Mouse (Mus musculus): ENCODE results near the gene Nckap5. TPM values are rescaled to one million over a fixed set of nuclear protein-coding genes. Genes with fewer than 3 reads are reported as not detected.
A peak's percentile ranks its signal among the peaks of the same experiment; 100 is the strongest.

The Nckap5 gene
- polyA plus RNA-seq, 1 experiment from 2014 or later = 16.6 TPM

DNA sequence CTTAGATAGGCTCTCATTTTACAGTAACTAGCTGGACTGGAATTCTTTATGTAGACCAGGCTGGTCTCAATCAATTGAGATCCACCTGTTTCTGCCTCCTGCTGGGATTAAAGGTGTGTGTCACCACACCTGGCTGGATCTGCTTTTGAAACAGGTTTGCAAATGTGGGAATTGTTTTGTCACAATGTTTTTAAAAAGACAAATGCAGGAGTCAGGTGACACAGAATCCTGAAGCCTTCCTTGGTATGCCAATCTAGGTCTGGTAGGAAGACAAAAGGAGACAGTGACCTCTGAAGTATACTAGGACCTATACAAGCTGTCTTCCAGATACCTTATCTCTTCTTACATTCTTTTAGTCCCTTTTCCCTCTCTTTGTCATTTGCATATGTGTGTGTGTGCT is 680.6 kb downstream of the Nckap5 start:
- ATAC-seq (no peak), DNase-seq (ENCODE audit: low spot score) (no peak)
- H3K9ac ChIP-seq (ENCODE audit: low read length) = no peak overlapping the region
- no peak overlapping the region for H3K27ac ChIP-seq (ENCODE audit: low read depth, low read length)
- no peak overlapping the region for H3K4me2 ChIP-seq (ENCODE audit: low read length)
- H3K4me1 ChIP-seq (ENCODE audit: control insufficient read depth, insufficient read depth, low read length) = no peaks in the 10 kb centered on the region
- H3K4me3 ChIP-seq (ENCODE audit: low read depth, low read length) = no peak overlapping the region
- no peaks in the 10 kb centered on the region for H3K36me3 ChIP-seq (ENCODE audit: control insufficient read depth, insufficient read depth, low read length)
- H3K27me3 ChIP-seq (replicated peaks; ENCODE audit: control insufficient read depth, insufficient read depth, low read length) = no peaks in the 10 kb centered on the region
- H3K9me3 ChIP-seq (replicated peaks; ENCODE audit: control insufficient read depth, low read length) = no peaks in the 10 kb centered on the region

DNA sequence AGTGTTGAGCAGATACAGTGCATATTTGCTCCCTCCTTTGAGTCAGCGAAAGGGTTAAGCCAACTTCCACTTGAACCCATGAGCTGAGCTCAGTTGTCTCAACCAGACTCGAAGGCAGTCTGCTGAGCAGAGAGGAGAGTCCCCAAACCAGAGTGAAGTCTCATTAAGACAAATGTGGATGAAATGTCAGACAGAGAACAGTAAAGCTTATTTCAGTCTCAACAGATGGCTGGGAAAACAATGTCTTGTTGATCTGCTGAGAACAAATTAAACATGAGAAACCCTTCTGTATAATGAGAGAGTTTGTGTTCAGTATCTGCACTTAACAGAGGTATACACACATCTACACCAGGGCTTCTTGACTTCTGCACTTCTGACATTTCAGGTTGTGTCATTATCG is 694.9 kb downstream of the Nckap5 start:
- no peak for DNase-seq (ENCODE audit: low spot score)
- no peak for ATAC-seq
- no peaks in the 10 kb centered on the region for H3K4me1 ChIP-seq (ENCODE audit: control insufficient read depth, insufficient read depth, low read length)
- no peak overlapping the region for H3K9ac ChIP-seq (ENCODE audit: low read length)
- no peaks in the 10 kb centered on the region for H3K36me3 ChIP-seq (ENCODE audit: control insufficient read depth, insufficient read depth, low read length)
- H3K27me3 ChIP-seq (replicated peaks; ENCODE audit: control insufficient read depth, insufficient read depth, low read length) = no peaks in the 10 kb centered on the region
- no peak overlapping the region for H3K27ac ChIP-seq (ENCODE audit: low read depth, low read length)
- H3K4me2 ChIP-seq (ENCODE audit: low read length) = no peak overlapping the region
- H3K4me3 ChIP-seq (ENCODE audit: low read depth, low read length) = no peak overlapping the region
- WGBS = 89% methylated on average over 3 of the region's 3 CpGs
- no peaks in the 10 kb centered on the region for H3K9me3 ChIP-seq (replicated peaks; ENCODE audit: control insufficient read depth, low read length)

GRCm38 (mm10) chr1:126132316-126132715 is 698.3 kb downstream of the Nckap5 start:
- WGBS = 89% methylated on average over 2 of the region's 2 CpGs
- H3K36me3 ChIP-seq (ENCODE audit: control insufficient read depth, insufficient read depth, low read length) = no peaks in the 10 kb centered on the region
- H3K4me2 ChIP-seq (ENCODE audit: low read length) = no peak overlapping the region
- H3K9ac ChIP-seq (ENCODE audit: low read length) = no peak overlapping the region
- H3K4me1 ChIP-seq (ENCODE audit: control insufficient read depth, insufficient read depth, low read length) = no peaks in the 10 kb centered on the region
- H3K27me3 ChIP-seq (replicated peaks; ENCODE audit: control insufficient read depth, insufficient read depth, low read length) = no peaks in the 10 kb centered on the region
- H3K27ac ChIP-seq (ENCODE audit: low read depth, low read length) = no peak overlapping the region
- H3K4me3 ChIP-seq (ENCODE audit: low read depth, low read length) = no peak overlapping the region
- H3K9me3 ChIP-seq (replicated peaks; ENCODE audit: control insufficient read depth, low read length) = no peaks in the 10 kb centered on the region
- ATAC-seq (no peak), DNase-seq (ENCODE audit: low spot score) (no peak)

DNA sequence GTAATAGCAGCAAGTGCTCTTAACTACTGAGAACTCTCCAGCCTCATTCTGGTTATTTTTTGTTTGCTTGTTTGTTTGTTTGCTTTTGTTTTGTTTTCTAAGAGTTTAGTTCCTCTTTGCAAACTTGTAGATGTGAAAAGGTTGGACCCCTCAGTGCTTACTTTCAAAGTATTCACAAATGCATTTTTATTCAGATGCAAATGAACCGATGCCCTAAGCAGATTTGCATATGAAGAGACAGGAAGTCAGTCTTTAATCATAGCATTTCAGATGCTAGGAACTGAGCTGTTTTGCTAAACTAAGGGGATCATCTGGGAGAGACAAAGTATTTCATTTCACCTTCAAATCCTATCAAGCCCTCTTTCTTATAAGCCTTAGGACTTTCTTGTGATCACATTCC is 701.5 kb downstream of the Nckap5 start:
- DNase-seq (ENCODE audit: low spot score) (peak; percentile 13), ATAC-seq (no peak)
- Histone ChIP-seq H3K27ac (ENCODE audit: low read depth, low read length) (no peak overlapping the region), H3K27me3 (replicated peaks; ENCODE audit: control insufficient read depth, insufficient read depth, low read length) (no peaks in the 10 kb centered on the region), H3K4me3 (ENCODE audit: low read depth, low read length) (no peak overlapping the region), H3K9ac (ENCODE audit: low read length) (no peak overlapping the region), H3K9me3 (replicated peaks; ENCODE audit: control insufficient read depth, low read length) (no peaks in the 10 kb centered on the region), H3K36me3 (ENCODE audit: control insufficient read depth, insufficient read depth, low read length) (no peaks in the 10 kb centered on the region), H3K4me2 (ENCODE audit: low read length) (no peak overlapping the region), H3K4me1 (ENCODE audit: control insufficient read depth, insufficient read depth, low read length) (no peaks in the 10 kb centered on the region)
- 9% methylated on average over 1 of the region's 1 CpGs for WGBS

DNA sequence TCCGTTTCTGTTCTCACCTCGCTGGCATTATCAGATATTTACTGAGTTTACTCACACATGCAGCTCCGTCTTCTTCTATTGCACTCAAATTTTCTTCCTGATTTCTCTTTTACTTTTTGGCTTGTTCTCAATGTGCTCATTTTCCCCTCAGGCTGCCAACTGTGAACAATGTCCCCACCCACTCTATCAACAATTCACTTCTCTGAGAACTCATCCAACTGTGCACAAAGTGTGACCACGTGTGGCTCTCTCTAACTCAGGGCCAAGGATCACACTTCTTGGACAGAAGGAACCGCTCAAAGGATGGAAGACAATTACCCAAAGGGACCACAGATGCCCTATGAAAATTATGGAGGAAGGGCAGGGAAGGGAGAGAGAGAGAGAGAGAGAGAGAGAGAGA is 707.5 kb downstream of the Nckap5 start:
- no peaks in the 10 kb centered on the region for H3K9me3 ChIP-seq (replicated peaks; ENCODE audit: control insufficient read depth, low read length)
- H3K27me3 ChIP-seq (replicated peaks; ENCODE audit: control insufficient read depth, insufficient read depth, low read length) = no peaks in the 10 kb centered on the region
- no peak overlapping the region for H3K4me3 ChIP-seq (ENCODE audit: low read depth, low read length)
- 0 out of 2 replicates have a peak, but pooled peaks cover 3% of the 10 kb centered on the region for H3K4me1 ChIP-seq (ENCODE audit: control insufficient read depth, insufficient read depth, low read length)
- ATAC-seq (no peak), DNase-seq (ENCODE audit: low spot score) (no peak)
- no peaks in the 10 kb centered on the region for H3K36me3 ChIP-seq (ENCODE audit: control insufficient read depth, insufficient read depth, low read length)
- H3K9ac ChIP-seq (ENCODE audit: low read length) = no peak overlapping the region
- WGBS = 67% methylated on average over 5 of the region's 5 CpGs
- no peak overlapping the region for H3K27ac ChIP-seq (ENCODE audit: low read depth, low read length)
- H3K4me2 ChIP-seq (ENCODE audit: low read length) = no peak overlapping the region

DNA sequence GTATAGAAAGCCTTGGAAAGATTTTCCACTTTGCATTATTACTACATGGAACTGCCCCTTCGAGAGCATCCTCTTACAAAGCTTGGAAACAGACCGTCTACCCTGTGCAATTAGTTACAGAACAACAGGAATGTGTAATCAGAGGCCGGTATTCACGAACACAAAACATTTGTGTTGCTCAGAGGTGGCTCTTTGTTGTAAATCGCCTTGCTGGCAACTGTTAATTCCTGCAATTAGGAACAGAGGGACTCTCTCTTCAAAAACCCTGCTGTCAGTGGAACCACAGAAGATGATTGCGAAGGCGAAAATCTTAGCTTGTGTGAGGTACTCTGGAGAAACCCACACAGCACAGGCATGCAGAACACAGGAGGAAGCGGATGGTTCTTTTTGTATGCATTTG is 710.1 kb downstream of the Nckap5 start:
- DNase-seq (ENCODE audit: low spot score) = peak; percentile 60
- ATAC-seq = no peak
- 6% methylated on average over 8 of the region's 8 CpGs for WGBS

GRCm38 (mm10) chr1:126116034-126116433 is 714.6 kb downstream of the Nckap5 start:
- no peak for DNase-seq (ENCODE audit: low spot score)
- no peaks in the 10 kb centered on the region for H3K9me3 ChIP-seq (replicated peaks; ENCODE audit: control insufficient read depth, low read length)
- WGBS = 81% methylated on average over 3 of the region's 3 CpGs
- no peak overlapping the region for H3K9ac ChIP-seq (ENCODE audit: low read length)
- H3K4me2 ChIP-seq (ENCODE audit: low read length) = no peak overlapping the region
- H3K27me3 ChIP-seq (replicated peaks; ENCODE audit: control insufficient read depth, insufficient read depth, low read length) = no peaks in the 10 kb centered on the region
- no peak overlapping the region for H3K4me3 ChIP-seq (ENCODE audit: low read depth, low read length)
- 0 out of 2 replicates have a peak, but pooled peaks cover 2% of the 10 kb centered on the region for H3K4me1 ChIP-seq (ENCODE audit: control insufficient read depth, insufficient read depth, low read length)
- H3K27ac ChIP-seq (ENCODE audit: low read depth, low read length) = no peak overlapping the region
- no peaks in the 10 kb centered on the region for H3K36me3 ChIP-seq (ENCODE audit: control insufficient read depth, insufficient read depth, low read length)
- ATAC-seq = no peak

More for the DNA sequence above, 710.1 kb downstream of the Nckap5 start:
- H3K27me3 ChIP-seq (replicated peaks; ENCODE audit: control insufficient read depth, insufficient read depth, low read length) = no peaks in the 10 kb centered on the region
- H3K27ac ChIP-seq (ENCODE audit: low read depth, low read length) = no peak overlapping the region
- no peak overlapping the region for H3K4me3 ChIP-seq (ENCODE audit: low read depth, low read length)
- H3K4me1 ChIP-seq (ENCODE audit: control insufficient read depth, insufficient read depth, low read length) = 0 out of 2 replicates have a peak, but pooled peaks cover 3% of the 10 kb centered on the region
- no peaks in the 10 kb centered on the region for H3K36me3 ChIP-seq (ENCODE audit: control insufficient read depth, insufficient read depth, low read length)
- no peak overlapping the region for H3K9ac ChIP-seq (ENCODE audit: low read length)
- no peaks in the 10 kb centered on the region for H3K9me3 ChIP-seq (replicated peaks; ENCODE audit: control insufficient read depth, low read length)
- no peak overlapping the region for H3K4me2 ChIP-seq (ENCODE audit: low read length)

GRCm38 (mm10) chr1:126105673-126106256 is 724.8 kb downstream of the Nckap5 start:
- WGBS = 21% methylated on average over 3 of the region's 3 CpGs
- Histone ChIP-seq H3K4me1 (ENCODE audit: control insufficient read depth, insufficient read depth, low read length) (no peaks in the 10 kb centered on the region), H3K27ac (ENCODE audit: low read depth, low read length) (no peak overlapping the region), H3K36me3 (ENCODE audit: control insufficient read depth, insufficient read depth, low read length) (peaks cover 3% of the 10 kb centered on the region; the same call in 1 of the 2 replicates), H3K27me3 (replicated peaks; ENCODE audit: control insufficient read depth, insufficient read depth, low read length) (no peaks in the 10 kb centered on the region), H3K9me3 (replicated peaks; ENCODE audit: control insufficient read depth, low read length) (no peaks in the 10 kb centered on the region), H3K9ac (ENCODE audit: low read length) (no peak overlapping the region), H3K4me3 (ENCODE audit: low read depth, low read length) (no peak overlapping the region), H3K4me2 (ENCODE audit: low read length) (no peak overlapping the region)
- ATAC-seq (0 out of 2 replicates have a peak, but pooled peaks have one; percentile 18), DNase-seq (ENCODE audit: low spot score) (no peak)

GRCm38 (mm10) chr1:126094346-126094745 is 736.3 kb downstream of the Nckap5 start:
- H3K9me3 ChIP-seq (replicated peaks; ENCODE audit: control insufficient read depth, low read length) = no peaks in the 10 kb centered on the region
- 97% methylated on average over 4 of the region's 4 CpGs for WGBS
- H3K4me3 ChIP-seq (ENCODE audit: low read depth, low read length) = no peak overlapping the region
- DNase-seq (ENCODE audit: low spot score) = no peak
- H3K4me1 ChIP-seq (ENCODE audit: control insufficient read depth, insufficient read depth, low read length) = no peaks in the 10 kb centered on the region
- no peaks in the 10 kb centered on the region for H3K36me3 ChIP-seq (ENCODE audit: control insufficient read depth, insufficient read depth, low read length)
- H3K4me2 ChIP-seq (ENCODE audit: low read length) = no peak overlapping the region
- no peak for ATAC-seq
- H3K27me3 ChIP-seq (replicated peaks; ENCODE audit: control insufficient read depth, insufficient read depth, low read length) = no peaks in the 10 kb centered on the region
- H3K9ac ChIP-seq (ENCODE audit: low read length) = no peak overlapping the region
- H3K27ac ChIP-seq (ENCODE audit: low read depth, low read length) = no peak overlapping the region

All from forebrain, embryonic 14.5 days (tissue).